Mouse (Mus musculus): ENCODE results near the gene Elmo3.

Gene Elmo3
- long read RNA-seq, experiment 1, partial matches to known transcripts = 0 of 3 reads
- long read RNA-seq, experiment 1, other reads (novel, unspliced or antisense) = 0 of 3 reads
- long read RNA-seq, experiment 2, partial matches to known transcripts = 0 of 5 reads
- long read RNA-seq, experiment 2, other reads (novel, unspliced or antisense) = 1 of 5 reads

DNA sequence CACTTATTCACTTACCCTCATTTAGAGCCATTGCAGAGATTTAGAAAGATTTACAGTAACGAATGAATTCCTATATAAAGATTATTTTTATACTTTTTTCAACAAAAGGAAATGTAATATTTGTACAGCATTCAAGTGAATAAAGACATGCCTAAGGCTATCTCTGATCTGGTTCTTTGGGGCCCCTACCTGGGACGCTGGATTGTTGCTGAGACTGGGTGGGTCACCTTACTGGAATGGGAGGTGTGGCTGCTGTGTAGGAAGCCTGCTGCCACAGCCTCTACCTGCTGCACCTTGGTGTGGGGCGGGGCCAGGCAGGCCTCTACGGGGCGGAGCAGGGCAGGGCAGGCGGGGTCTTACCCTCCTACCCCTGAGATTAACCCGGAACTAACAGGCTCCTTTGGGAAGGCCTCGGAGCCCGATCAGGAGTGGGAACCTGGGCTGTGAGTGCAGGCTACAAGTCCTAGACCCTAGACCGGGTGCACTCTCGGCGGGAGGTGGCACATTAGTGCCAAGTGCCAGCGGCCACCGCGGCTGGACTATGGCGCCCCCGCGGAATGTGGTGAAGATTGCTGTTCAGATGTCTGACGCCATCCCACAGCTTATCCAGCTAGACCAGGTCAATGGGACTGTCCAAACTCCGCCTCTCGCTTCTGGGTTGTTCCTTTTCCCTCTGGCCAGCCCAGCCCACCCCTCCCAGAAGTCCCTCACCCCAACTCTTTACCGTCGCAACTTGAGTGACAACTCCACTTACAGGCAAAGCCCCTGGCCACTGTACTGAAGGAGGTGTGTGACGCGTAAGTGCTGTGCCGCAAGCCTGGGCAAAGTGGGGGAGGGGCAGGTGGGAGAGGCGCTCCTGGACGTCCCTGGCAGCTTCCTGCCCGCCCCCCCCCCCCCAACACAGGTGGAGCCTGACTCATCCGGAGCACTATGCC, at the start of gene Elmo3:
Gene Elmo3, plus strand, starts transcription at position 391 of the 935 bp plus-strand sequence.
- intact Hi-C loops (cut with DNase I) = no loop called here

DNA sequence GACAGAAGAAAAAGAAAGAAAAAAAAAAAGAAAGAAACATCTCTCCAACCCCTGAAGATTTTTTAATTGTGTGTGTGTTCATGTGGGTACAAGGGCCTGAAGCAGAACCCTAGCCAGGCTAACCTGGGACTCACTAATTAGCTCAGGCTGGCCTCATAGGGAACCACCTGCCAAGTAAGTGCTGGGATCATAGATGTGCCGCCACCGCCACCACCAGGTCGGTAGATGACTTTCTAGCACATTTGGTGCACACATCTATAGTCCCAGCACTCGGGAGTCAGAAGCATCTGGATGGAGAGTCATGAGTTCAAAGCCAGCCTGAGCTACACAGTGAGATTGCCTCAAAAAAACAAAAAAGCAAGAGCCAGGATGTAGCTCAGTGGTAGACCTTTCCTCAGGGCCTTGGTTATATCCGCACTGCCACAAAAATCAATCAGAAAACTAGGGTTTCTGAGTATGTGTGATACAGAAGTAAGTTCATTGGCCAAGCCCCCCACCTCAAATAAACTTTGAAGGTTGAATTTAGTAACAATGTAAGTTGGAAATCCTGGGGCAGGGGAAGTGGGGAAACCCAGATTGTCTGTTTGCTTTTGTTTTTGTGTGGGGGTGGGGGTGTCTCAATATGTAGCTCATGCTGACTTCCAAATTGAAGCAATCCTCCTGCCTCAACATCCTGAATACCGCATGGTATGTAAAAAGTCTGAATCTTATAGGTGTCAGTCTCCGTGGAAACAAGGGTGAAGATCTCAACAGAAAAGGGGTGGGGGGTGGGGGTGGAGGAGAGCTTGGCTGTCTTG, 47.9 kb upstream of the Elmo3 start:
- intact Hi-C loops (cut with DNase I) = loop anchor here (5.0 kb wide), 1 partner anchor 135 kb away; no protein-coding TSS in a partner anchor

- intact Hi-C loops (cut with DNase I) = loop anchor here (5.0 kb wide), 1 partner anchor 137 kb away; no protein-coding TSS in a partner anchor
Measured at GRCm38 (mm10) chr8:105258911-105259720, 46.3 kb upstream of the Elmo3 start.

- intact Hi-C loops (cut with DNase I) = loop anchor here (5.0 kb wide), 2 partner anchors 33 to 138 kb away; partner anchors contain the start of gene D230025D16Rik
Measured at GRCm38 (mm10) chr8:105259721-105260320, 45.6 kb upstream of the Elmo3 start.

GRCm38 (mm10) chr8:105260371-105261099, 44.9 kb upstream of the Elmo3 start:
- intact Hi-C loops (cut with DNase I) = loop anchor here (5.0 kb wide), 1 partner anchor 33 kb away; the partner anchor contains the start of gene D230025D16Rik

GRCm38 (mm10) chr8:105261326-105261980, 43.9 kb upstream of the Elmo3 start:
- intact Hi-C loops (cut with DNase I) = loop anchor here (5.0 kb wide), 1 partner anchor 34 kb away; the partner anchor contains the start of gene D230025D16Rik

DNA sequence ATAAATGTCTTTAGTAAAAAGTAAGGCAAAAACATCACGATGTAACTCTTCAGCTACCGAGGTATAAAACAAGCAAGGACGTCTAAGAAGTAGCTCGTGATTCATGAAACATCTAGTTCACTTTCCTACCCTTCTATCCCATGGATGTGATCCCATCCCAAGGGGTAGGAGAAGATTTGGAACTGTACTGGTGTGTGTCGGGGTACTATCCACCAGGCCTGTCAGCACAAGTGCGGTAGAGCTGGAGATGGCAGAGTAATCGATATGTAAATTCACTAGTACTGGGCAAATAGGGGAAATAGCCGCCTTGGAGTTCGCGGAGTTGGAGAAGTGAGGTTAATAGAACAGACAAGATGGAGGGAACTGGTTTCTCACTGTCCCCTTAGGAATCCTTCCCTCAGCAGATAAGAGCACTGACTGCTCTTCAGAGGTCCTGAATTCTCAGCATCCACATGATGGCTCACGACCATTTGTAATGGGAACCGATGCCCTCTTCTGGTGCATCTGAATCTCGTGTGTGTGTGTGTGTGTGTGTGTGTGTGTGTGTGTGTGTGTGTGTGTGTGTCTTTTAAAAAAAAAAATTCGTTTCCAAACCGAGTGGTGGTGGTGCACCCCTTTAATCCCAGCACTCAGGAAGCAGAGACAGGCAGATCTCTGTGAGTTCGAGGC, 42.0 kb upstream of the Elmo3 start:
- intact Hi-C loops (cut with DNase I) = loop anchor here (5.0 kb wide), 1 partner anchor 36 kb away; the partner anchor contains the start of gene D230025D16Rik

- intact Hi-C loops (cut with DNase I) = loop anchor here (5.0 kb wide), 1 partner anchor 37 kb away; the partner anchor contains the start of gene D230025D16Rik
Measured at GRCm38 (mm10) chr8:105264024-105264982, 41.1 kb upstream of the Elmo3 start, which contains the start of the genes Tradd and Fbxl8. Gene Tradd (minus strand): TSS chr8:105264609. Gene Fbxl8 (plus strand): TSS chr8:105264648.

DNA sequence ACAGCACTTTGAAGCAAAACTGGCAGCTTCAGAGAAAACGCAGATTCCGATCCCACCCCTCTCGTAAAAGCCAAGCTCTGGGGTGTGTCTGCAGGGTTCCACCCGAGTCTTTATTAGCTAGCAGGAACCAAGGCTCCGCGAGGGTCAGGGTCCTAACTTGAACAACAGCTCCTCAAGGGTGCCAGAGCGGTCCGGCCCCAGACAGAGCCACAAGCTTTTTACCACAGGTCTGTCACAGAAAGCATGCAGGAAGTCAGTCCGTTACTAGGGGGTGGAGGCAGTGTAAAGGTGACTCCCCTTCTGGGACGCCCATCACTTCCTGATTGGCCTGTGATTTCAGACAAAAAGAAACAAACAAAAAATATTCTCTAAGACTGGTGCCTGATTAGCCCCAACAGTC, 40.3 kb upstream of the Elmo3 start:
- intact Hi-C loops (cut with DNase I) = no loop called here

DNA sequence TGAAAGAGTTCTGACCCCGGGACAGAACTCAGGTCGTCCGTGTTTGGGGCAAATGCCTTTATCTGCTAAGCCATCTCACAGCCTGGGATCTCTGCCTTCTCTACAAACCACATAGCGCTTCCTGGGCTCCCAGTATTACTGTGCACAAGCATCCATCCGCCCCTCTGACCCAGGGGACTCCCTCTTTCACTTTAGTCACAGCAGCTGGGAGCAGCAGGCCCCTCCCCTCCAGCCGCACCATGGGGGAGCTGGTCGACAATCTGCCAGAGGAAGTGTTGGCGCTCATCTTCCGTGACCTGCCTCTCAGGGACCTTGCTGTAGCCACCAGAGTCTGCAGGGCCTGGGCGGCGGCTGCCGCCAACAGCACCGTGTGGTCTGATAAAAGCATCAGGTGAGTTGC, 38.6 kb upstream of the Elmo3 start:
- intact Hi-C loops (cut with DNase I) = no loop called here

- intact Hi-C loops (cut with DNase I) = no loop called here
Measured at GRCm38 (mm10) chr8:105268342-105269074, 36.9 kb upstream of the Elmo3 start.

DNA sequence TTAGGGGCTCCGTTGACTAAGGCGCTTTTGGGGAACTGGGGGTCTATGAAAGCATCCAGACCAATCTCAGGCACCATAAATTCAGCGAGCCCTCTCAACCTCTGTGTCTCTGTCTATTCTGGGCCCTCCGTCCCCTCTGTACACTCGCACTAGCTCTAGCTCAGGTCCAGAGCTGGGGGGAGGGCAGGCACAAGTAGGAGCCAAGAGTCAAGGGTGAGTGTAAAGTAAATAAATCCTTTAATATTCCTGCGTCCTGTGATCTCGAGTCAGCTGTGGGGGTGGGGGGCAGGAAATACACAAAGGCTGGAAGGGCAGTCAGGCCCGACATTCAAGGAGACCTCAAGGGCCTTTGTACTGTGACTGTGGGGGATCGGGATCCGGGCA, 36.3 kb upstream of the Elmo3 start:
- intact Hi-C loops (cut with DNase I) = no loop called here

DNA sequence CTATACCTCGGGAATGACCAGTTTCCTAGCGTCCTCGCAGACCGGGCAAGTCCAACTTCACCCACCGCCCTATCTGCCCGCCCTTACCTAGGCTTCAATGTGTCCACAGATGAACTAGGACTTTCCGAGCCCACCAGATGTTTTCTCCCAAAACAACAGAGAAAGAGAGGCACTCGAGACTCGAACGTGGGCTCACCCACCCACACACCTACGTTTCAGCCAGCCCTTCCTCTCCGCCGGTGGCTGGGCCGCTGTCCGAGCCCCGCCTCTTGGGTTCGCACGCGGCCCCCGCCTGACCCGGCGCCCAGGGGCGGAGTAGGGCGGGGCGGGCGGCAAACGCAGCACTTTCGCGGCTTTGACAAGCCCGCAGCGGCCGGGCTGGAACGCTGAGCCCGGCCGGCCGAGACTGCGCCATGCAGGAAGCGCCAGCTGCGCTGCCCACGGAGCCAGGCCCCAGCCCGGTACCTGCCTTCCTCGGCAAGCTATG, 35.9 kb upstream of the Elmo3 start, which contains the start of gene Hsf4:
Gene Hsf4, plus strand, starts transcription at position 341 of the 487 bp plus-strand sequence.
- intact Hi-C loops (cut with DNase I) = no loop called here

DNA sequence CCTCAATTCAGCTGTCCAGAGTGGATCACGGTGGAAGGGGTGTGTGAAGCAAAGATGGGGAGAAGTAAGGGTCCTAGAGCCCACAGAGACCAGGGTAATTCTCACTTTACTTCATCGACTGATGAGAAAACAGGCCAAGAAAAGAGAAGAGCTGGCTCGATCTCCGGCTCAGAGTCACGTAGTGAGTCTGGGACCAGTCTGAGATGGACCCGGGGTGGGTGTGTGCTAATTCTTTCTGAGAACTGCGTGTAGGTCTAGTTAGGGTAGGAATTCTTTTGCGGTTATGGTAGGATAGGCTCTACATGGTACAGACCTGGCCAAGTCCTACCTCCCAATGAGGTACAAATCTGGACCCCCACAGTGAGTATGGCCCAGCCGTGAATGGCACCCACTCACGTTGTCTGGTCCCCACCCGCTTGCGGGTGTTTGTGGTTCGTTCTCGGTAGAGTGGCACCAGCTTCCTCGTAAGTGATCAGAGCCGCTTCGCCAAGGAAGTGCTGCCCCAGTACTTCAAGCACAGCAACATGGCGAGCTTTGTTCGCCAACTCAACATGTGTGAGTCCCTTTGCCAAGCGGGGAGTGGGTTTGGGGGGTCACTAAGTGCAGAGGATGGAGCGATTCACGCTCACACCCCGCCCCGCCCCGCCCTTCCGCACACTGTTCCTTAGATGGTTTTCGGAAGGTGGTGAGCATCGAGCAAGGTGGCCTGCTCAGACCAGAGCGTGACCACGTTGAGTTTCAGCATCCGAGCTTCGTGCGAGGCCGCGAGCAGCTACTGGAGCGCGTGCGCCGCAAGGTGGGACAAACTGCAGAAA, 35.1 kb upstream of the Elmo3 start:
- intact Hi-C loops (cut with DNase I) = no loop called here

GRCm38 (mm10) chr8:105270916-105271186, 34.5 kb upstream of the Elmo3 start:
- intact Hi-C loops (cut with DNase I) = no loop called here
